Mouse (Mus musculus) ES-E14 (cell line): ENCODE measurements around the gene Mtmr4.

Experiments
- CHD2 ChIP-seq: IDR thresholded peaks from 2 replicates; pipeline ENCODE4 v1.6.1; 2014; ENCODE audit warnings: mild to moderate bottlenecking, low read depth, low read length, inconsistent platforms
- HCFC1 ChIP-seq: IDR thresholded peaks from 2 replicates; pipeline ENCODE4 v1.6.1; 2012; ENCODE audit warnings: low read length, inconsistent platforms, borderline replicate concordance; ENCODE audit not compliant: insufficient read depth
- MAFK ChIP-seq: IDR thresholded peaks from 2 replicates; pipeline ENCODE4 v1.6.1; 2014; ENCODE audit warnings: mild to moderate bottlenecking, low read depth, low read length, inconsistent platforms; ENCODE audit not compliant: insufficient read depth
- ZC3H11A ChIP-seq: IDR thresholded peaks from 2 replicates; pipeline ENCODE4 v1.6.1; 2012; ENCODE audit warnings: low read depth, mild to moderate bottlenecking, inconsistent platforms, low read length, borderline replicate concordance
- ZNF384 ChIP-seq: IDR thresholded peaks from 2 replicates; pipeline ENCODE4 v1.6.1; 2012; ENCODE audit warnings: low read depth, low read length, inconsistent platforms

DNA sequence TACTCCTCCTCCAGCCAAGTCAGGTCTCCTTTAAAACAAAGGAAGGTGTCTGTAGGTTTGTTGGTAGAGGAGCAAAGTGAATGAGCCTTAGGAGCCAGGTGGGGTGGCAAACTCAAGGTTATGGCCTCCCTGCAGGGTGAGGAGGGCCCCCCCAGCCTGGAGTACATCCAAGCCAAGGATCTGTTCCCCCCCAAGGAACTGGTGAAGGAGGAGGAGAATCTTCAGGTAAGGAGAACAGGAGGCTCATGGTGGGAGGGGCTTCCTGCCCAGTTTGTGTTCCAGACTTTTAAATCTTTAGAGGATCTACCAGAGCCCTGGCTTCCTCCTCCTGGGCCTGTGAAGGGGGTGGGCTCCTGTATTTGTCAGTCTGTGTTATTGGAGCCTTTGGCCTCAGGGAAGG is 5.1 kb downstream of the Mtmr4 start:
- TF ChIP-seq CHD2 (no peak), ZNF384 (no peak), MAFK (no peak), ZC3H11A (no peak), HCFC1 (no peak)
